Mouse (Mus musculus) limb, embryonic 12.5 days (tissue): Measurements from ENCODE around the gene Loxl3. TPM values are rescaled to one million over a fixed set of nuclear protein-coding genes. Genes with fewer than 3 reads are reported as not detected.
A peak's percentile ranks its signal among the peaks of the same experiment; 100 is the strongest.

ENCODE experiments used
- ATAC-seq: fragments of 200-750 bp; cut with Nextera tagmentation; 2 replicates; pipeline ENCODE4 v1.8.0; 2017; ENCODE audit warnings: low read depth, moderate TSS enrichment; ENCODE audit not compliant: insufficient number of reproducible peaks, insufficient read depth, low FRiP score, low TSS enrichment
- H3K27ac ChIP-seq: fragments of 300-500 bp; sonication (generic); 2 replicates; pipeline ENCODE4 v1.5.1; 2016; ENCODE audit warnings: mild to moderate bottlenecking, moderate library complexity
- H3K27me3 ChIP-seq: fragments of 300-500 bp; sonication (generic); 2 replicates; pipeline ENCODE4 v1.6.1; 2016; ENCODE audit warnings: mild to moderate bottlenecking, moderate library complexity
- H3K36me3 ChIP-seq: fragments of 300-500 bp; sonication (generic); 2 replicates; pipeline ENCODE4 v1.6.1; 2016; ENCODE audit warnings: mild to moderate bottlenecking, moderate library complexity
- H3K4me1 ChIP-seq: fragments of 300-500 bp; sonication (generic); replicated peaks from 2 replicates; pipeline ENCODE4 v1.6.1; 2016
- H3K4me2 ChIP-seq: fragments of 300-500 bp; sonication (generic); 2 replicates; pipeline ENCODE4 v1.6.1; 2016; ENCODE audit warnings: mild to moderate bottlenecking, moderate library complexity
- H3K4me3 ChIP-seq: fragments of 300-500 bp; sonication (generic); replicated peaks from 2 replicates; pipeline ENCODE4 v1.5.1; 2016; ENCODE audit warnings: mild to moderate bottlenecking
- H3K9ac ChIP-seq: fragments of 300-500 bp; sonication (generic); replicated peaks from 2 replicates; pipeline ENCODE4 v1.6.1; 2016; ENCODE audit warnings: mild to moderate bottlenecking, moderate library complexity
- H3K9me3 ChIP-seq: fragments of 300-500 bp; sonication (generic); 2 replicates; pipeline ENCODE4 v1.6.1; 2016; ENCODE audit warnings: mild to moderate bottlenecking, moderate library complexity
- WGBS: fragments of 180-500 bp; shearing (Covaris S2); methylation state at CpG from one replicate; pipeline ENCODE4 v1.1.7; 2016; 5-methylcytosine and 5-hydroxymethylcytosine counted together
- polyA plus RNA-seq: library from polyadenylated mRNA; unstranded; fragments of >200 nt; fragmentation: Nextera tagmentation; extraction: Ambion mirVana; gene quantifications from 2 replicates; pipeline ENCODE4 v1.2.1, GENCODE M21; 2016

Loxl3 gene
- polyA plus RNA-seq, 1 experiment from 2014 or later = 15.7 TPM

GRCm38 (mm10) chr6:83031921-83032590, 1.9 kb upstream of the Loxl3 start:
- H3K4me1 ChIP-seq = peaks cover 42% of the 10 kb centered on the region
- peaks cover 42% of the 10 kb centered on the region for H3K27me3 ChIP-seq
- H3K9ac ChIP-seq = 0 out of 2 replicates have a peak overlapping the region, but pooled peaks have one; percentile 27
- no peak for ATAC-seq
- WGBS = 16% methylated on average over 18 of the region's 18 CpGs
- H3K36me3 ChIP-seq = peaks cover 8% of the 10 kb centered on the region; the same call in 1 of the 2 replicates
- H3K27ac ChIP-seq = no peak overlapping the region
- H3K4me2 ChIP-seq = peak overlapping the region; percentile 84
- peak overlapping the region; percentile 48 for H3K4me3 ChIP-seq
- H3K9me3 ChIP-seq = no peaks in the 10 kb centered on the region

- under 1% methylated on average over 31 of the region's 31 CpGs for whole genome bisulfite sequencing
- Histone ChIP-seq H3K4me1 (peaks cover 36% of the 10 kb centered on the region), H3K27me3 (peaks cover 42% of the 10 kb centered on the region)
These were observed 1.2 kb upstream of the Loxl3 start for GRCm38 (mm10) chr6:83032769-83033191.

GRCm38 (mm10) chr6:83034463-83035055, 586 bp downstream of the Loxl3 start:
- peak overlapping the region; percentile 84 for H3K4me2 ChIP-seq
- H3K4me1 ChIP-seq = peaks cover 41% of the 10 kb centered on the region
- H3K27me3 ChIP-seq = peaks cover 35% of the 10 kb centered on the region
- peak overlapping the region; percentile 48 for H3K4me3 ChIP-seq
- 14% methylated on average over 5 of the region's 5 CpGs for WGBS
- H3K27ac ChIP-seq = peak overlapping the region; percentile 86
- H3K9me3 ChIP-seq = no peaks in the 10 kb centered on the region
- H3K9ac ChIP-seq = peak overlapping the region; percentile 52
- peaks cover 8% of the 10 kb centered on the region; the same call in 1 of the 2 replicates for H3K36me3 ChIP-seq
- no peak for ATAC-seq

More at GRCm38 (mm10) chr6:83032769-83033191, 1.2 kb upstream of the Loxl3 start:
- Histone ChIP-seq H3K4me2 (peak overlapping the region; percentile 84), H3K9ac (peak overlapping the region; percentile 52), H3K9me3 (no peaks in the 10 kb centered on the region), H3K4me3 (peak overlapping the region; percentile 48), H3K27ac (peak overlapping the region; percentile 86), H3K36me3 (peaks cover 8% of the 10 kb centered on the region; the same call in 1 of the 2 replicates)
- peak; percentile 26; the same call in 1 of the 2 replicates for ATAC-seq

- no peak overlapping the region for H3K4me3 ChIP-seq
- no peaks in the 10 kb centered on the region for H3K9me3 ChIP-seq
- no peak overlapping the region for H3K4me2 ChIP-seq
- H3K36me3 ChIP-seq = peaks cover 11% of the 10 kb centered on the region; the same call in 1 of the 2 replicates
- H3K27ac ChIP-seq = no peak overlapping the region
- H3K27me3 ChIP-seq = peaks cover 9% of the 10 kb centered on the region
- whole genome bisulfite sequencing = 81% methylated on average over 8 of the region's 8 CpGs
- no peak for ATAC-seq
- H3K4me1 ChIP-seq = peaks cover 25% of the 10 kb centered on the region
- no peak overlapping the region for H3K9ac ChIP-seq
These were observed 3.2 kb downstream of the Loxl3 start for GRCm38 (mm10) chr6:83037188-83037587.

- H3K9me3 ChIP-seq = no peaks in the 10 kb centered on the region
- peak; percentile 17; the same call in 1 of the 2 replicates for ATAC-seq
- H3K27me3 ChIP-seq = peaks cover 4% of the 10 kb centered on the region; the same call in 1 of the 2 replicates
- H3K9ac ChIP-seq = peak overlapping the region; percentile 44; the same call in 1 of the 2 replicates
- peaks cover 11% of the 10 kb centered on the region; the same call in 1 of the 2 replicates for H3K36me3 ChIP-seq
- peak overlapping the region; percentile 57 for H3K4me2 ChIP-seq
- WGBS = 11% methylated on average over 24 of the region's 24 CpGs
- peak overlapping the region; percentile 29 for H3K4me3 ChIP-seq
- no peak overlapping the region for H3K27ac ChIP-seq
- peaks cover 21% of the 10 kb centered on the region for H3K4me1 ChIP-seq
These were observed 4.6 kb downstream of the Loxl3 start for GRCm38 (mm10) chr6:83038496-83039012.

- H3K27ac ChIP-seq = no peak overlapping the region
- H3K4me3 ChIP-seq = no peak overlapping the region
- ATAC-seq = no peak
- H3K27me3 ChIP-seq = peaks cover 4% of the 10 kb centered on the region; the same call in 1 of the 2 replicates
- H3K4me2 ChIP-seq = no peak overlapping the region
- H3K4me1 ChIP-seq = peaks cover 9% of the 10 kb centered on the region
- no peaks in the 10 kb centered on the region for H3K9me3 ChIP-seq
- H3K9ac ChIP-seq = no peak overlapping the region
- peaks cover 15% of the 10 kb centered on the region; the same call in 1 of the 2 replicates for H3K36me3 ChIP-seq
- WGBS = 82% methylated on average over 5 of the region's 5 CpGs
These were observed 6.6 kb downstream of the Loxl3 start for GRCm38 (mm10) chr6:83040601-83041000.

- H3K4me1 ChIP-seq = peaks cover 4% of the 10 kb centered on the region; the same call in 1 of the 2 replicates
- no peak for ATAC-seq
- H3K27ac ChIP-seq = no peak overlapping the region
- H3K27me3 ChIP-seq = no peaks in the 10 kb centered on the region; the same call in 1 of the 2 replicates
- H3K4me3 ChIP-seq = no peak overlapping the region
- WGBS = 65% methylated on average over 6 of the region's 6 CpGs
- no peaks in the 10 kb centered on the region for H3K9me3 ChIP-seq
- H3K9ac ChIP-seq = no peak overlapping the region
- no peak overlapping the region for H3K4me2 ChIP-seq
- peaks cover 17% of the 10 kb centered on the region; the same call in 1 of the 2 replicates for H3K36me3 ChIP-seq
These were observed 9.6 kb downstream of the Loxl3 start for GRCm38 (mm10) chr6:83043561-83043960.

- H3K9me3 ChIP-seq = no peaks in the 10 kb centered on the region
- no peak overlapping the region for H3K27ac ChIP-seq
- H3K4me2 ChIP-seq = no peak overlapping the region
- no peaks in the 10 kb centered on the region; the same call in 1 of the 2 replicates for H3K27me3 ChIP-seq
- H3K36me3 ChIP-seq = peaks cover 21% of the 10 kb centered on the region; the same call in 1 of the 2 replicates
- H3K4me1 ChIP-seq = no peaks in the 10 kb centered on the region
- H3K4me3 ChIP-seq = no peak overlapping the region
- H3K9ac ChIP-seq = no peak overlapping the region
- WGBS = 85% methylated on average over 5 of the region's 5 CpGs
- no peak for ATAC-seq
These were observed 10.0 kb downstream of the Loxl3 start for GRCm38 (mm10) chr6:83043993-83044392.

- 78% methylated on average over 9 of the region's 9 CpGs for WGBS
- H3K9me3 ChIP-seq = no peaks in the 10 kb centered on the region
- ATAC-seq = no peak
- H3K9ac ChIP-seq = no peak overlapping the region
- H3K4me1 ChIP-seq = no peaks in the 10 kb centered on the region
- H3K27me3 ChIP-seq = no peaks in the 10 kb centered on the region; the same call in 1 of the 2 replicates
- H3K4me3 ChIP-seq = no peak overlapping the region
- H3K36me3 ChIP-seq = peaks cover 25% of the 10 kb centered on the region; the same call in 1 of the 2 replicates
- H3K4me2 ChIP-seq = no peak overlapping the region
- H3K27ac ChIP-seq = no peak overlapping the region
These were observed 10.8 kb downstream of the Loxl3 start for GRCm38 (mm10) chr6:83044742-83045141.

GRCm38 (mm10) chr6:83049367-83049766, 15.4 kb downstream of the Loxl3 start:
- Histone ChIP-seq H3K4me3 (no peak overlapping the region), H3K36me3 (peaks cover 38% of the 10 kb centered on the region), H3K9me3 (no peaks in the 10 kb centered on the region), H3K27me3 (no peaks in the 10 kb centered on the region; the same call in 1 of the 2 replicates), H3K4me2 (no peak overlapping the region), H3K4me1 (peaks cover 13% of the 10 kb centered on the region), H3K27ac (no peak overlapping the region), H3K9ac (no peak overlapping the region)
- WGBS = 66% methylated on average over 10 of the region's 10 CpGs
- ATAC-seq = no peak
